Mouse (Mus musculus) adipocyte (in vitro differentiated cells): ENCODE measurements at regions not wholly inside any gene's neighbourhood (a gene's known extent, or its start where the extent isn't known, plus 50 kb on each side); places are given as distances from the start of the nearest gene placed in this dataset.

Experiments
- DNase-seq: peaks from one replicate; pipeline ENCODE4 v3.0.0-alpha.2; 2016; ENCODE audit warnings: low spot score

- DNase-seq: no peak
Observed at GRCm38 (mm10) chr5:91826636-91827035, 136.2 kb downstream of the Rchy1 start.

GRCm38 (mm10) chr5:91822844-91823576 lies 139.9 kb downstream of the Rchy1 start:
- no peak for DNase-seq

GRCm38 (mm10) chr5:91818800-91819199 lies 144.1 kb downstream of the Rchy1 start:
- no peak for DNase-seq

GRCm38 (mm10) chr5:91818195-91818594 lies 144.7 kb downstream of the Rchy1 start:
- DNase-seq: no peak

GRCm38 (mm10) chr5:91816376-91816950 lies 146.4 kb downstream of the Rchy1 start:
- DNase-seq: no peak

GRCm38 (mm10) chr5:91814956-91815355 lies 147.9 kb downstream of the Rchy1 start:
- DNase-seq: no peak

- no peak for DNase-seq
Observed at GRCm38 (mm10) chr5:91814417-91814762, 148.5 kb downstream of the Rchy1 start.

GRCm38 (mm10) chr5:91813547-91814416 lies 149.1 kb downstream of the Rchy1 start:
- DNase-seq: no peak

GRCm38 (mm10) chr5:91807070-91808065 lies 155.5 kb downstream of the Rchy1 start:
- no peak for DNase-seq

GRCm38 (mm10) chr5:91801297-91801980 lies 161.4 kb downstream of the Rchy1 start:
- no peak for DNase-seq

- no peak for DNase-seq
Observed at GRCm38 (mm10) chr5:91797362-91797761, 165.5 kb downstream of the Rchy1 start.

GRCm38 (mm10) chr5:91792732-91793131 lies 170.1 kb downstream of the Rchy1 start:
- DNase-seq: no peak

- no peak for DNase-seq
Observed at GRCm38 (mm10) chr5:91790412-91790811, 172.5 kb downstream of the Rchy1 start.

GRCm38 (mm10) chr5:91783966-91784365 lies 178.9 kb downstream of the Rchy1 start:
- no peak for DNase-seq

GRCm38 (mm10) chr5:91776971-91777370 lies 185.9 kb downstream of the Rchy1 start:
- no peak for DNase-seq

- DNase-seq: no peak
Observed at GRCm38 (mm10) chr5:91774065-91774464, 188.8 kb downstream of the Rchy1 start.

- DNase-seq: no peak
Observed at GRCm38 (mm10) chr5:91767886-91768285, 195.0 kb downstream of the Rchy1 start.

GRCm38 (mm10) chr5:91767060-91767459 lies 195.8 kb downstream of the Rchy1 start:
- no peak for DNase-seq

- DNase-seq: no peak
Observed at GRCm38 (mm10) chr5:91764621-91765020, 198.2 kb downstream of the Rchy1 start.

GRCm38 (mm10) chr5:91762589-91762988 lies 200.3 kb downstream of the Rchy1 start:
- DNase-seq: no peak

GRCm38 (mm10) chr5:91755958-91756357 lies 206.9 kb downstream of the Rchy1 start:
- DNase-seq: no peak
